Mouse (Mus musculus): ENCODE data around the gene Hsd17b3. TPM values are rescaled to one million over a fixed set of nuclear protein-coding genes. Genes with fewer than 3 reads are reported as not detected.

Gene Hsd17b3
- polyA plus RNA-seq (2015; fragmentation: Nextera tagmentation; extraction: Ambion mirVana): not detected in 2 replicates

GRCm38 (mm10) chr13:64089130-64089529 is at the start of gene Hsd17b3:
Gene Hsd17b3 (minus strand): TSS chr13:64089230.

GRCm38 (mm10) chr13:64128858-64129615 is 40.0 kb upstream of the Hsd17b3 start, which contains the start of gene Slc35d2:
Gene Slc35d2 (minus strand): TSS chr13:64129368.

Other genes with a start within 250 kb of the Hsd17b3 start
- gene Slc35d2, start 40.1 kb upstream of the Hsd17b3 start, polyA plus RNA-seq (2015; fragmentation: Nextera tagmentation; extraction: Ambion mirVana): 3.8 and 4.9 TPM in 2 replicates
- gene Zfp367, start 64.0 kb upstream of the Hsd17b3 start, polyA plus RNA-seq (2015; fragmentation: Nextera tagmentation; extraction: Ambion mirVana): 22.6 and 27.2 TPM in 2 replicates
- 6.5 and 6.6 TPM in 2 replicates for gene Habp4, start 72.6 kb upstream of the Hsd17b3 start, polyA plus RNA-seq (2015; fragmentation: Nextera tagmentation; extraction: Ambion mirVana)
- gene Cdc14b, start 186.1 kb upstream of the Hsd17b3 start, polyA plus RNA-seq (2015; fragmentation: Nextera tagmentation; extraction: Ambion mirVana): 1.2 and 1.5 TPM in 2 replicates
- 22.9 and 27.1 TPM in 2 replicates for gene Aaed1, start 223.5 kb upstream of the Hsd17b3 start, polyA plus RNA-seq (2015; fragmentation: Nextera tagmentation; extraction: Ambion mirVana)

All from spleen, postnatal 0 days (tissue).